Mouse (Mus musculus) olfactory bulb, adult 2 months (tissue): ENCODE data around the gene Camk2n1.

Experiments
- CTCF ChIP-seq: fragments of 200-500 bp; IDR thresholded peaks from 2 replicates; pipeline ENCODE4 v1.5.1; 2012; ENCODE audit warnings: low read depth, mild to moderate bottlenecking, low read length, moderate library complexity; ENCODE audit not compliant: insufficient read depth
- POLR2A ChIP-seq: fragments of 200-500 bp; IDR thresholded peaks from 2 replicates; pipeline ENCODE4 v1.6.1; 2012; ENCODE audit warnings: mild to moderate bottlenecking, low read depth, low read length, moderate library complexity; ENCODE audit not compliant: insufficient read depth

GRCm38 (mm10) chr4:138414725-138415124 lies 39.4 kb upstream of the Camk2n1 start:
- TF ChIP-seq POLR2A: no peak
- TF ChIP-seq CTCF: no peak
